Mouse (Mus musculus) B cell, adult (primary cell): ENCODE data around the gene Rps6kl1. TPM values are rescaled to one million over a fixed set of nuclear protein-coding genes. Genes with fewer than 3 reads are reported as not detected.

Source experiments
- total RNA-seq: library from RNA; stranded (reverse); gene quantifications from 4 replicates; pipeline ENCODE4 v1.2.4, GENCODE M21; 2023; ENCODE audit not compliant: inconsistent age

Gene Rps6kl1
- total RNA-seq, result 0.93 to 1.7 TPM (median 1.3 TPM) in 4 replicates

GRCm38 (mm10) chr12:85151002-85151774 is at the start of gene Rps6kl1:
TSS of gene Rps6kl1 (minus strand) at chr12:85151264.

GRCm38 (mm10) chr12:85177740-85178239 is 26.7 kb upstream of the Rps6kl1 start, which contains the start of gene Pgf:
TSS of gene Pgf (minus strand) at chr12:85177790.

GRCm38 (mm10) chr12:85110698-85111592 is 40.1 kb downstream of the Rps6kl1 start, which contains the start of the genes Prox2 and Dlst:
TSS of gene Prox2 (minus strand) at chr12:85110759.
TSS of gene Dlst (plus strand) at chr12:85110833.

Other genes starting within 250 kb of the Rps6kl1 start
- 98.7 to 101 TPM (median 100 TPM) in 4 replicates for gene Fcf1, start 180.4 kb downstream of the Rps6kl1 start, total RNA-seq
- gene Arel1, start 180.4 kb downstream of the Rps6kl1 start, total RNA-seq, result 54.8 to 73.2 TPM (median 60.0 TPM) in 4 replicates
- 82.7 to 90.2 TPM (median 88.7 TPM) in 4 replicates for gene Ylpm1, start 154.9 kb downstream of the Rps6kl1 start, total RNA-seq
- gene Prox2, start 40.5 kb downstream of the Rps6kl1 start, total RNA-seq, result 2.5 to 4.7 TPM (median 4.3 TPM) in 4 replicates
- gene Dlst, start 40.4 kb downstream of the Rps6kl1 start, total RNA-seq, result 224 to 254 TPM (median 245 TPM) in 4 replicates
- gene Pgf, start 26.5 kb upstream of the Rps6kl1 start, total RNA-seq, result 0.35 to 0.45 TPM in 2 of 4 replicates, not detected in the others
- gene Eif2b2, start 68.2 kb upstream of the Rps6kl1 start, total RNA-seq, result 104 to 136 TPM (median 109 TPM) in 4 replicates
- 14.2 to 18.2 TPM (median 15.8 TPM) in 4 replicates for gene Mlh3, start 119.3 kb upstream of the Rps6kl1 start, total RNA-seq
- gene Acyp1, start 137.2 kb upstream of the Rps6kl1 start, total RNA-seq, result 14.7 to 19.7 TPM (median 16.7 TPM) in 4 replicates
- gene Zc2hc1c, start 137.3 kb upstream of the Rps6kl1 start, total RNA-seq, result 0.18 TPM in 1 of 4 replicates, not detected in the others
- gene Nek9, start 188.1 kb upstream of the Rps6kl1 start, total RNA-seq, result 63.8 to 68.4 TPM (median 66.8 TPM) in 4 replicates
- gene Tmed10, start 223.6 kb upstream of the Rps6kl1 start, total RNA-seq, result 155 to 165 TPM (median 160 TPM) in 4 replicates